Comparison of ENCODE assay signal across 9 mouse cellular contexts in genomic region chr5:140736166-140736565, GRCm38 (mm10). TPM values are rescaled to one million over a fixed set of nuclear protein-coding genes. Genes with fewer than 3 reads are reported as not detected.
DNase-seq lines count a peak whose midpoint lies in the region; ATAC-seq and TF ChIP-seq lines count a peak whose summit lies in the region.
"Had no signal": no experiment of that assay in that cellular context is flagged by ENCODE, and none has a peak within 500 bp of the region (broad histone marks: within the 10 kb centered on the region; RNA-seq: fewer than 3 reads in every experiment).

No protein-coding gene starts in this region.

- peak overlapping the region; percentile 64 for H3K4me2 ChIP-seq in heart, embryonic 16.5 days (ENCODE audit: low read depth, low read length)
- peak overlapping the region; percentile 63; the same call in 1 of the 2 replicates for H3K4me2 ChIP-seq in limb, embryonic 12.5 days

- H3K9ac ChIP-seq in heart, embryonic 16.5 days (ENCODE audit: low read length), result no peak overlapping the region
- no peak overlapping the region for H3K9ac ChIP-seq in limb, embryonic 12.5 days (replicated peaks)

- ATAC-seq in heart, embryonic 16.5 days (replicated peaks; ENCODE audit: extremely low read depth, insufficient read depth, low FRiP score), result no peak
- ATAC-seq in limb, embryonic 12.5 days (ENCODE audit: insufficient number of reproducible peaks, insufficient read depth, low FRiP score, low TSS enrichment, low read depth), result no peak

- no peak for TF ChIP-seq CTCF in thymus, adult 2 months (IDR thresholded peaks at IDR 0.05; ENCODE audit: borderline replicate concordance, control insufficient read depth, extremely low read depth, insufficient read depth, low read length, poor library complexity)

- peak overlapping the region; percentile 45 for H3K4me3 ChIP-seq in heart, embryonic 16.5 days (ENCODE audit: low read length)
- H3K4me3 ChIP-seq in thymus, adult 2 months (ENCODE audit: control insufficient read depth, insufficient read depth, low read length), result peak overlapping the region; percentile 28
- H3K4me3 ChIP-seq in limb, embryonic 12.5 days (replicated peaks), result peak overlapping the region; percentile 37; the same call in 1 of the 2 replicates

- H3K4me1 ChIP-seq in heart, embryonic 16.5 days (ENCODE audit: control insufficient read depth, insufficient read depth, low read length), result peaks cover 8% of the 10 kb centered on the region
- peaks cover 28% of the 10 kb centered on the region for H3K4me1 ChIP-seq in thymus, adult 2 months (replicated peaks; ENCODE audit: control insufficient read depth, insufficient read depth, low read length)
- H3K4me1 ChIP-seq in limb, embryonic 12.5 days (replicated peaks), result peaks cover 9% of the 10 kb centered on the region

- 20% methylated on average over 11 of the region's 13 CpGs for WGBS in heart, embryonic 16.5 days
- 5% methylated on average over 13 of the region's 13 CpGs for WGBS in thymus, adult 2 months
- 18% methylated on average over 13 of the region's 13 CpGs for WGBS in limb, embryonic 12.5 days

- no peak for TF ChIP-seq POLR2A in thymus, adult 2 months (IDR thresholded peaks at IDR 0.05; ENCODE audit: control insufficient read depth, extremely low read depth, insufficient read depth, low read length, poor library complexity)

- no peak overlapping the region for H3K27ac ChIP-seq in heart, embryonic 16.5 days (ENCODE audit: low read length)
- H3K27ac ChIP-seq in thymus, adult 2 months (ENCODE audit: control insufficient read depth, insufficient read depth, low read length), result no peak overlapping the region
- no peak overlapping the region for H3K27ac ChIP-seq in limb, embryonic 12.5 days

- intact Hi-C loops in heart, postnatal 14 days (cut with DNase I), result no loop called here

- H3K9me3 ChIP-seq in heart, embryonic 16.5 days (replicated peaks; ENCODE audit: control insufficient read depth, low read length), result no peaks in the 10 kb centered on the region
- peaks cover 8% of the 10 kb centered on the region; the same call in 1 of the 2 replicates for H3K9me3 ChIP-seq in limb, embryonic 12.5 days

- peaks cover 17% of the 10 kb centered on the region for H3K27me3 ChIP-seq in heart, embryonic 16.5 days (ENCODE audit: control insufficient read depth, insufficient read depth, low read length)
- H3K27me3 ChIP-seq in thymus, adult 2 months (ENCODE audit: control insufficient read depth, insufficient read depth, low read length), result no peaks in the 10 kb centered on the region
- H3K27me3 ChIP-seq in limb, embryonic 12.5 days, result peaks cover 46% of the 10 kb centered on the region

- no peak for DNase-seq in heart, postnatal 14 days
- peak; percentile 29 for DNase-seq in thymus, adult 2 months
- DNase-seq in thymus, adult 18-20 months, result no peak
- peak; percentile 56 for DNase-seq in thymus, postnatal 4 days
- DNase-seq in adrenal gland, adult 8-10 months, result no peak
- no peak for DNase-seq in ovary, postnatal 36 days (ENCODE audit: low spot score)
- DNase-seq: cerebellum, adult 9-11 months had no signal

- H3K36me3 ChIP-seq in heart, embryonic 16.5 days (ENCODE audit: control insufficient read depth, insufficient read depth), result no peaks in the 10 kb centered on the region
- no peaks in the 10 kb centered on the region for H3K36me3 ChIP-seq in thymus, adult 2 months (ENCODE audit: control insufficient read depth, insufficient read depth, low read length)
- no peaks in the 10 kb centered on the region for H3K36me3 ChIP-seq in limb, embryonic 12.5 days

RNA-seq across cellular contexts. Expression of gene Amz1, which starts 12.2 kb away (rescaled TPM):
- polyA plus RNA-seq in heart, embryonic 16.5 days (2015; fragmentation: Nextera tagmentation; extraction: Ambion mirVana), result 0.90 and 1.1 TPM in 2 replicates
- under 1 TPM; 0.46 to 0.65 TPM for total RNA-seq in heart, postnatal 14 days (2021)
- polyA plus RNA-seq in thymus, adult 2 months (2012; rRNA removed), result 10.6 and 13.7 TPM in 2 replicates
- polyA plus RNA-seq in limb, embryonic 12.5 days (2016; fragmentation: Nextera tagmentation; extraction: Ambion mirVana), result 0.89 and 0.93 TPM in 2 replicates
- total RNA-seq in adrenal gland, adult 8-10 months (2022), result 1 to 10 TPM in 2 of 4 experiments, under 1 TPM in 2; 0.59 to 1.8 (median 1.2) TPM

RNA-seq across cellular contexts. Expression of gene Brat1, which starts 31.4 kb away (rescaled TPM):
- 15.3 and 16.6 TPM in 2 replicates for polyA plus RNA-seq in heart, embryonic 16.5 days (2015; fragmentation: Nextera tagmentation; extraction: Ambion mirVana)
- total RNA-seq in heart, postnatal 14 days (2021), result 10 to 100 TPM in 1 of 2 experiments, 1 to 10 TPM in 1; 8.6 to 10.8 TPM
- polyA plus RNA-seq in thymus, adult 2 months (2012; rRNA removed), result 65.1 and 69.1 TPM in 2 replicates
- 22.4 and 23.5 TPM in 2 replicates for polyA plus RNA-seq in limb, embryonic 12.5 days (2016; fragmentation: Nextera tagmentation; extraction: Ambion mirVana)
- 10 to 100 TPM; 22.0 to 24.8 (median 22.9) TPM for total RNA-seq in adrenal gland, adult 8-10 months (2022)

RNA-seq across cellular contexts. Expression of gene Iqce, which starts 34.0 kb away (rescaled TPM):
- 9.6 and 10.3 TPM in 2 replicates for polyA plus RNA-seq in heart, embryonic 16.5 days (2015; fragmentation: Nextera tagmentation; extraction: Ambion mirVana)
- total RNA-seq in heart, postnatal 14 days (2021), result 10 to 100 TPM in 1 of 2 experiments, 1 to 10 TPM in 1; 8.1 to 10.2 TPM
- 30.0 and 31.5 TPM in 2 replicates for polyA plus RNA-seq in thymus, adult 2 months (2012; rRNA removed)
- 26.0 and 28.8 TPM in 2 replicates for polyA plus RNA-seq in limb, embryonic 12.5 days (2016; fragmentation: Nextera tagmentation; extraction: Ambion mirVana)
- total RNA-seq in adrenal gland, adult 8-10 months (2022), result 10 to 100 TPM; 21.0 to 45.5 (median 36.7) TPM

Comparison
In these comparisons a context has a peak if more than half of its experiments do, and no peak if none do; other contexts are left out.
1. DNase-seq: peak in thymus, adult 2 months (single experiment) and thymus, postnatal 4 days (single experiment); none in heart, postnatal 14 days (0 of 2), thymus, adult 18-20 months (0 of 2), adrenal gland, adult 8-10 months (single experiment) and ovary, postnatal 36 days (single experiment).
2. Peak in every context shown above with its lines, with median percentiles within 50 percentile points of each other: H3K4me3 ChIP-seq.